Mouse (Mus musculus) megakaryocyte, adult 5-6 weeks (primary cell): ENCODE measurements around the gene Pilrb2. TPM values are rescaled to one million over a fixed set of nuclear protein-coding genes. Genes with fewer than 3 reads are reported as not detected.

Experiments used
- ATAC-seq: 2 replicates; pipeline ENCODE4 v1.8.0; 2016; ENCODE audit warnings: mild to moderate bottlenecking, inconsistent platforms; ENCODE audit not compliant: poor library complexity, severe bottlenecking
- total RNA-seq, 2 experiments: library from RNA; stranded (forward) in 1 of 2; stranded (reverse) in 1 of 2; fragments of 153-499, 151-499 nt in 1 of 2; fragments of 221-1000, 200-1000 nt in 1 of 2; gene quantifications; 2 replicates each; pipeline versions ENCODE4 v1.2.3 to v1.2.4; 2015 to 2017

The Pilrb2 gene
- total RNA-seq, 2 experiments from 2014 or later: 62.6 to 106 TPM

- ATAC-seq: peak; percentile 83
Observed at GRCm38 (mm10) chr5:137835966-137836520, 35.6 kb downstream of the Pilrb2 start, which contains the start of gene Pilra. TSS of gene Pilra (minus strand) at chr5:137836281.

GRCm38 (mm10) chr5:137833500-137833899, 38.1 kb downstream of the Pilrb2 start:
- ATAC-seq: no peak

- peak; percentile 22 for ATAC-seq
Observed at GRCm38 (mm10) chr5:137831506-137831905, 40.1 kb downstream of the Pilrb2 start.

DNA sequence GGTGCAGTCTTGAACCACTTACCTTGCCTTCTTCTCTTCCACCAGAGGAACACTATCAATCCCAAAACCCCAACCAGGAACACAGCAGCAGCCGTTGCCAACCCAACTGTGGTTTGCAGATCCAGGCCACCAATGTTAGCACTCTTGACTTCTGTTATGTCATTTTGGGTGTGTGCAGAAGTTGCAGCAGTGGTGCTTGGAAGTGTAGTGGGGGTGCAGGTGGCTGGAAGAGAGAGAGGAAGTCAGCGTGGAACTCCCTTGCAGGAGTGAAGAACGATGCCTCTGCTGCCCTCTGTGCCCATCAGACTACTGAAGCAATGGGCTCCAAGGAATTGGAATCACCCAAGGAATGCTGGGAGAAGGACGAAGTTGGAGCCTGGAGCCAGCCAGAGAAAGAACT, 40.5 kb downstream of the Pilrb2 start:
- ATAC-seq: peak; percentile 46

DNA sequence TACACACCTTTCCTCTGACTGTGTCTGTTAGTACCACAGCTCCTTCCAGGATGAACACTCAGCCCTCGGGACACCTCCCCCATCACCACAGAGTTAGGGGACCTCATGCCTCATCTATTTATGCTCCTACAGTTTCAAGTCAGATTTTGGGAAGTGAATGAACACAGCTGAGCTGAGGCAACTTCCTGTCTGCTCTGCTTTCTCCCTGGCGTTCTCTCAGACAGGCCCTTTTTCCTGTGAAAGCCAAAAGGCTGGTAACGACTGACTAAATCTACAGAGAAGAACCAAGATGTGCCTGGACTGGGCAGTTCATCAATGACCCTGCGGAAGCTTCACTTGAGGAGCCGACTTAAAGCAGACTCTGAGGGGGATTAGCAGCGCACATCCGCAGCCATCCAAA, 41.4 kb downstream of the Pilrb2 start:
- ATAC-seq: peak; percentile 20; the same call in 1 of the 2 replicates

DNA sequence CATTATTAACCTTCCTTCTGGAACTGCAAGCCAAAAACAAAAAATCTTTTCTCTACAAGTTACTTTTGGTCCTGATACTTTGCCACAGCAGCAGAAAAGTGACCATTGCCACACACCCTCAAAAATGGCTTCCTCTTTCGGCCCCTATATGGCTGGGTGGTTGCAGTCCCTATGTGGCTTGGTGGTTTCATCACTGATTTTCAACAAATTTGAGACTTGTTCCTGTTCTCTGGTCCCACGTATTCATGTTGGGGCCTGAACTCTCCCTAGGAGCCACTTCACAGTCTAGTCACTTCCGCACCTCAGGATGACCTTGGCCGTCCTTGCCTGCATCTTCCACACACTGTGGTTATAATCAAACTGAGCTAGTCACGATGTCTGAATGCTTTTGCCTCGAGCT, 42.9 kb downstream of the Pilrb2 start:
- peak; percentile 77 for ATAC-seq

DNA sequence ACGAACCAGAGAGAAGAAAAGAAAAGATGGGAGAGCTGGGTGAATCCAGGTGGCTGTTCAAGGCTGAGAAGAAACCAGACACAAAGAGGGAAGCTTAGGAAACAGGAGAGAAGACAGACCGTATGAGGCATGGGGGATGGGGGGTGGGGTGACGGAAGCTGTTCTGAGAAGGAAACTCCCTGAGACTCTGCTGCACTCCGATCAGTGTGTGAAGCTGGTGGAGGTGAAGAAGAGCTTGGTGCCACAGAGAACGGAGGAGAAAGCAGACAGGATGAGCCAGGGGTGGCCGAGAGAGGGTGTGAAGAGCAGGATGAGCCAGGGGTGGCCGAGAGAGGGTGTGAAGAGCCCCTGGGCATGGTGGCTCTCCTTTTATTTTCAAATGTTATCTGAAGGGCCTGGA, 45.2 kb downstream of the Pilrb2 start:
- ATAC-seq: no peak

DNA sequence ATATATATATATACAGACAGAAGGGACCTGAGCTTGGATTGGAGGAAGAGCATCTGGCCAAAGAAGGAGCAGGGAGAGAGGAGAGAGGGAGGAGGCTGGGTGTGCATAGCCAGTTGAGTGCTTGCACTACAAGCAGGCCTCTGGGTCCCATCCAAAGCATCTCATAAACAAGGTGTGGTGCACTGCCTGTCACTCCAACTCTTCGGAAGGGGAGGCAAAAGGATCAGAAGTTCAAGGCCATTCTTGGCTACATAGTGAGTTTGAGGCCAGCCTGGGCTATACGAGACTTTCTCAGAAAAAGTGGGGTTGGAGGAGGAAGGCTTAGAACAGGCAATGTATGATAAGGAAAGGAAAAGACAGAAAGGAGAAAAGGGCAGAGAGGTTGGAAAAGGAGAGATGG, 45.6 kb downstream of the Pilrb2 start:
- ATAC-seq: no peak

DNA sequence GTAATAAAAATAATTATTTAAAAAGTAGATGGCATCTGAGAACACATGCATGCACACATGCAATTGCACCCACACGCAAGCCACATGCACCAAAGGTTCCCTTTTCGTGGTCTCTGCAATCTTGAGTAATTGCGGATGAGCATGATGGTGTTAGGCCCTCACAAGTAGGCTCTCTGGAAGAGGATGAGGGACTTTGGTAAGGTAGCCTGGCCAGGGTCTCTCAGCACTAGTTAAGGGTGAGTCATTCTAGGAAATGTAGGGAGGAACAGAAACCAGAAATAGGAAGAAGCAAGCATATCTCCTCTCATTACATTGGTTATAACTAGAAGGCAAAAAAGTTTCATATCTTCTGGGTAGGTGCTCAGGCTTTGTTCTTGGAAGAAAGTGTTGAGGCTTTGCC, 46.6 kb downstream of the Pilrb2 start:
- peak; percentile 55 for ATAC-seq

- no peak for ATAC-seq
Observed at GRCm38 (mm10) chr5:137823455-137824045, 48.1 kb downstream of the Pilrb2 start.

- no peak for ATAC-seq
Observed at GRCm38 (mm10) chr5:137822602-137823001, 49.0 kb downstream of the Pilrb2 start.

- no peak for ATAC-seq
Observed at GRCm38 (mm10) chr5:137822126-137822525, 49.5 kb downstream of the Pilrb2 start.

- no peak for ATAC-seq
Observed at GRCm38 (mm10) chr5:137817466-137818222, 54.0 kb downstream of the Pilrb2 start.

Other genes starting within 250 kb of the Pilrb2 start
- 0.18 TPM in 1 of 2 replicates, not detected in the other for gene Fbxo24, start 242.8 kb downstream of the Pilrb2 start, total RNA-seq (2015)
- 0.37 TPM in 1 of 2 replicates, not detected in the other for gene Fbxo24, start 242.8 kb downstream of the Pilrb2 start, total RNA-seq (2017)
- 76.5 and 93.0 TPM in 2 replicates for gene Lrch4, start 242.7 kb downstream of the Pilrb2 start, total RNA-seq (2015)
- gene Lrch4, start 242.7 kb downstream of the Pilrb2 start, total RNA-seq (2017): 57.1 and 66.7 TPM in 2 replicates
- gene Gm20605, start 242.6 kb downstream of the Pilrb2 start, total RNA-seq (2015): 8.1 and 10.2 TPM in 2 replicates
- gene Gm20605, start 242.6 kb downstream of the Pilrb2 start, total RNA-seq (2017): 5.7 and 18.8 TPM in 2 replicates
- gene Sap25, start 230.5 kb downstream of the Pilrb2 start, total RNA-seq (2015): 59.9 and 97.5 TPM in 2 replicates
- 27.8 and 35.6 TPM in 2 replicates for gene Sap25, start 230.5 kb downstream of the Pilrb2 start, total RNA-seq (2017)
- not detected in 2 replicates for gene Irs3, start 226.1 kb downstream of the Pilrb2 start, total RNA-seq (2015)
- not detected in 2 replicates for gene Irs3, start 226.1 kb downstream of the Pilrb2 start, total RNA-seq (2017)
- 19.3 and 19.9 TPM in 2 replicates for gene Agfg2, start 187.1 kb downstream of the Pilrb2 start, total RNA-seq (2015)
- 16.6 and 18.3 TPM in 2 replicates for gene Agfg2, start 187.1 kb downstream of the Pilrb2 start, total RNA-seq (2017)
- gene Nyap1, start 130.2 kb downstream of the Pilrb2 start, total RNA-seq (2015): 0.21 and 0.27 TPM in 2 replicates
- gene Nyap1, start 130.2 kb downstream of the Pilrb2 start, total RNA-seq (2017): 0.84 and 1.1 TPM in 2 replicates
- 55.9 and 74.7 TPM in 2 replicates for gene Tsc22d4, start 126.1 kb downstream of the Pilrb2 start, total RNA-seq (2015)
- gene Tsc22d4, start 126.1 kb downstream of the Pilrb2 start, total RNA-seq (2017): 112 and 113 TPM in 2 replicates
- gene Ppp1r35, start 93.0 kb downstream of the Pilrb2 start, total RNA-seq (2015): 48.6 and 55.3 TPM in 2 replicates
- 34.1 and 40.1 TPM in 2 replicates for gene Ppp1r35, start 93.0 kb downstream of the Pilrb2 start, total RNA-seq (2017)
- gene Mepce, start 84.2 kb downstream of the Pilrb2 start, total RNA-seq (2015): 20.9 and 24.0 TPM in 2 replicates
- 16.2 and 22.8 TPM in 2 replicates for gene Mepce, start 84.2 kb downstream of the Pilrb2 start, total RNA-seq (2017)
- 6.4 and 10.0 TPM in 2 replicates for gene Zcwpw1, start 84.0 kb downstream of the Pilrb2 start, total RNA-seq (2015)
- 16.1 and 18.1 TPM in 2 replicates for gene Zcwpw1, start 84.0 kb downstream of the Pilrb2 start, total RNA-seq (2017)
- gene Pilra, start 35.5 kb downstream of the Pilrb2 start, total RNA-seq (2015): 65.2 and 103 TPM in 2 replicates
- gene Pilra, start 35.5 kb downstream of the Pilrb2 start, total RNA-seq (2017): 95.8 and 100 TPM in 2 replicates
- gene Pilrb1, start 13.7 kb downstream of the Pilrb2 start, total RNA-seq (2015): 94.9 and 109 TPM in 2 replicates
- gene Pilrb1, start 13.7 kb downstream of the Pilrb2 start, total RNA-seq (2017): 82.8 and 86.5 TPM in 2 replicates
- not detected in 2 replicates for gene Cyp3a13, start 49.8 kb upstream of the Pilrb2 start, total RNA-seq (2015)
- not detected in 2 replicates for gene Cyp3a13, start 49.8 kb upstream of the Pilrb2 start, total RNA-seq (2017)
- not detected in 2 replicates for gene Gjc3, start 91.3 kb upstream of the Pilrb2 start, total RNA-seq (2015)
- not detected in 2 replicates for gene Gjc3, start 91.3 kb upstream of the Pilrb2 start, total RNA-seq (2017)
- not detected in 2 replicates for gene Azgp1, start 109.7 kb upstream of the Pilrb2 start, total RNA-seq (2015)
- gene Azgp1, start 109.7 kb upstream of the Pilrb2 start, total RNA-seq (2017): not detected in 2 replicates
- not detected in 2 replicates for gene Smok3a, start 149.4 kb upstream of the Pilrb2 start, total RNA-seq (2015)
- not detected in 2 replicates for gene Smok3a, start 149.4 kb upstream of the Pilrb2 start, total RNA-seq (2017)
- not detected in 2 replicates for gene Smok3b, start 149.6 kb upstream of the Pilrb2 start, total RNA-seq (2015)
- not detected in 2 replicates for gene Smok3b, start 149.6 kb upstream of the Pilrb2 start, total RNA-seq (2017)
- not detected in 2 replicates for gene Smok3c, start 181.4 kb upstream of the Pilrb2 start, total RNA-seq (2015)
- not detected in 2 replicates for gene Smok3c, start 181.4 kb upstream of the Pilrb2 start, total RNA-seq (2017)
- gene Zkscan1, start 213.3 kb upstream of the Pilrb2 start, total RNA-seq (2015): 16.1 TPM in 2 replicates
- gene Zkscan1, start 213.3 kb upstream of the Pilrb2 start, total RNA-seq (2017): 13.1 and 14.2 TPM in 2 replicates
- 10.3 and 12.2 TPM in 2 replicates for gene Zscan21, start 245.1 kb upstream of the Pilrb2 start, total RNA-seq (2015)
- gene Zscan21, start 245.1 kb upstream of the Pilrb2 start, total RNA-seq (2017): 7.2 and 7.7 TPM in 2 replicates